Mouse (Mus musculus) bone marrow macrophage, adult 2 months (primary cell): ENCODE data around the gene Adap1.

Source experiments
- CTCF ChIP-seq: IDR thresholded peaks from 2 replicates; pipeline ENCODE4 v1.5.1; 2012; ENCODE audit warnings: low read depth, mild to moderate bottlenecking, low read length, moderate library complexity
- POLR2A ChIP-seq: IDR thresholded peaks from 2 replicates; pipeline ENCODE4 v1.6.1; 2012; ENCODE audit warnings: mild to moderate bottlenecking, low read depth, low read length, borderline replicate concordance

DNA sequence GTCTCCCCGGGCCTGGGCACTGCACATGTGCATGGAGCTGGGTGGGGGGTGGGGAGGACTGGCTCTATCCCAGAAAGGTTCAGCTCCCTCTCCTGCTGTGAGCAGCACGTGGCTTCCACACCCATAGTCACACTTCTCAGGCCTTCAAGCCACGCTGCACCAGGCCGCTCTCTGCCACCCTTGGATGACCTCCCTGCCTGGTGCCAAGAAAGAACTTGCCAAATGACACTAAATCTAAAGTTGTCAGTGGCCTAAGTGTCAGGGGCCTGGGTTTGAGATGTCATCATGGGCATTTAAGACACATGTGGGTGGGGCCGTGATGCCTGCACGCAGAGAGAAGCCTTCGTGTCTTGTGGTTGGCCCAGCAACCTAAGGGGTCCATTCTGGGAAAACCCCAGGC lies 5.0 kb downstream of the Adap1 start:
- TF ChIP-seq POLR2A (no peak), CTCF (no peak)
